30 mouse cellular contexts compared by ENCODE assay signal in the genomic region with DNA sequence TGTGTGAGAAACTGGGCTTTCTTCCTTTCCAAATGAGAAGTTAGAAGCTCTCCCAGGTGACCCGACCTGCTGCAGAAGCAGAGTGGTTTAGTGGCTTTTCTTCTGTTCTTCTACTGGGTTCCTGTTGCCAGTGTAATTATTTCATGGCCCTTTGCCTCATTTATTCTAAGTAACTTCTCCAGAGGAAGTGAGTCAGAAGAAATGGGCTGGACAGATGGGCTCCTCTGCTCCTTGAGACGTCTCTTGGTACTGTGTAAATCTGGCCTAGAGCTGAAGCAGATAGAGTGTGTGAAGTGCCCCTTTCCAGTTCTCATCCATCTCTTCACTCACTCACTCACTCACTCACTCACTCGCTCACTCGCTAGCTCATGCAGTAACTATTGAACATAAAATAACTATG. TPM values are rescaled to one million over a fixed set of nuclear protein-coding genes. Genes with fewer than 3 reads are reported as not detected.
DNase-seq lines count a peak whose midpoint lies in the region; ATAC-seq and TF ChIP-seq lines count a peak whose summit lies in the region.
"Had no signal": no experiment of that assay in that cellular context is flagged by ENCODE, and none has a peak within 500 bp of the region (broad histone marks: within the 10 kb centered on the region; RNA-seq: fewer than 3 reads in every experiment).

No protein-coding gene starts in this region.

- H3K9ac ChIP-seq in heart, adult 2 months (ENCODE audit: low read depth, low read length) = no peak overlapping the region
- H3K9ac ChIP-seq: embryonic facial prominence, embryonic 13.5 days; forebrain, embryonic 12.5 days; forebrain, embryonic 15.5 days; heart, embryonic 12.5 days; heart, embryonic 15.5 days; hindbrain, embryonic 13.5 days; intestine, embryonic 15.5 days had no signal

- peak; percentile 80; the same call in 1 of the 2 replicates for ATAC-seq in frontal cortex, adult (ENCODE audit: low TSS enrichment)
- ATAC-seq in granulocyte monocyte progenitor cell, adult 5-6 weeks (replicated peaks; ENCODE audit: poor library complexity, severe bottlenecking) = peak; percentile 42; the same call in 1 of the 2 replicates
- ATAC-seq: CD4-positive, CD25-positive, alpha-beta regulatory T cell, adult 4 months; forebrain, embryonic 15.5 days; hindbrain, embryonic 16.5 days had no signal

- no peak for DNase-seq in frontal cortex, postnatal 25 days (ENCODE audit: low spot score in 2 of 2)
- DNase-seq in telencephalon, adult 2 months (ENCODE audit: low read depth, low spot score) = peak; percentile 9
- DNase-seq in heart, adult 2 months = no peak
- DNase-seq in gastrocnemius, adult 18-20 months (ENCODE audit: low spot score) = no peak
- DNase-seq: adrenal gland, adult 8-10 months; adrenal gland, postnatal 25 days; cerebellum, adult 2 months; cerebellum, postnatal 10 days; cerebellum, postnatal 36 days; embryo, embryonic 11 days; gastrocnemius, postnatal 10 days; gastrocnemius, postnatal 36 days; heart, adult 11 months; heart, postnatal 10 days; heart, postnatal 36 days; kidney, adult 11 months had no signal

- no peaks in the 10 kb centered on the region for H3K36me3 ChIP-seq in heart, adult 2 months (ENCODE audit: control insufficient read depth, insufficient read depth, low read length)
- H3K36me3 ChIP-seq: forebrain, embryonic 15.5 days; heart, embryonic 15.5 days; intestine, embryonic 15.5 days had no signal

- no peak for TF ChIP-seq EP300 in heart, adult 2 months (IDR thresholded peaks at IDR 0.05; ENCODE audit: insufficient read depth, low read depth, low read length)

- intact Hi-C loops in heart, adult 2 months (cut with DNase I) = no loop called here

- no peak overlapping the region for H3K27ac ChIP-seq in heart, adult 2 months
- H3K27ac ChIP-seq: embryonic facial prominence, embryonic 10.5 days; embryonic facial prominence, embryonic 13.5 days; forebrain, embryonic 12.5 days; forebrain, embryonic 15.5 days; heart, embryonic 15.5 days; hindbrain, embryonic 10.5 days; hindbrain, embryonic 13.5 days; intestine, embryonic 15.5 days had no signal

- no peaks in the 10 kb centered on the region for H3K79me2 ChIP-seq in heart, adult 2 months (replicated peaks; ENCODE audit: control insufficient read depth, insufficient read depth, low read length)

- 62% methylated on average over 4 of the region's 4 CpGs for WGBS in heart, adult 2 months

- TF ChIP-seq CTCF in heart, adult 2 months (IDR thresholded peaks at IDR 0.05) = no peak

- H3K4me3 ChIP-seq in heart, adult 2 months = no peak overlapping the region
- H3K4me3 ChIP-seq: embryonic facial prominence, embryonic 10.5 days; embryonic facial prominence, embryonic 13.5 days; erythroblast, embryonic 14.5 days; forebrain, embryonic 12.5 days; forebrain, embryonic 15.5 days; heart, embryonic 12.5 days; heart, embryonic 15.5 days; hindbrain, embryonic 10.5 days; hindbrain, embryonic 13.5 days; intestine, embryonic 15.5 days had no signal

- no peak for TF ChIP-seq POLR2A in heart, adult 2 months (IDR thresholded peaks at IDR 0.05; ENCODE audit: insufficient read depth, low read depth, low read length)

- H3K4me1 ChIP-seq in heart, adult 2 months (ENCODE audit: control insufficient read depth, insufficient read depth, low read length) = no peaks in the 10 kb centered on the region; the same call in 1 of the 2 replicates
- H3K4me1 ChIP-seq: embryonic facial prominence, embryonic 13.5 days; forebrain, embryonic 12.5 days; forebrain, embryonic 15.5 days; heart, embryonic 12.5 days; heart, embryonic 15.5 days; hindbrain, embryonic 10.5 days; hindbrain, embryonic 13.5 days had no signal

- H3K27me3 ChIP-seq in heart, adult 2 months (ENCODE audit: control insufficient read depth, insufficient read depth, low read length) = no peaks in the 10 kb centered on the region
- H3K27me3 ChIP-seq: embryonic facial prominence, embryonic 13.5 days; forebrain, embryonic 12.5 days; forebrain, embryonic 15.5 days; heart, embryonic 12.5 days; heart, embryonic 15.5 days; hindbrain, embryonic 13.5 days; intestine, embryonic 15.5 days had no signal

RNA-seq across cellular contexts. Expression of gene BC048403, which starts 16.9 kb away (rescaled TPM):
- 10.4 and 12.0 TPM in 2 replicates for total RNA-seq in granulocyte monocyte progenitor cell, adult 5-6 weeks (2014; fragmentation: Nextera tagmentation)
- 2.8 and 4.8 TPM in 2 replicates for total RNA-seq in granulocyte monocyte progenitor cell, adult 5-6 weeks (2017)
- total RNA-seq in heart, adult 2 months (2021) = 1 to 10 TPM; 2.0 to 2.2 TPM
- polyA plus RNA-seq in heart, adult 2 months (2012; rRNA removed) = 1.9 and 2.8 TPM in 2 replicates
- 1 to 10 TPM; 1.4 to 1.8 TPM for total RNA-seq in gastrocnemius, adult 18-20 months (2021)
